Comparison of ENCODE assay signal across 8 mouse cellular contexts in the genomic region with DNA sequence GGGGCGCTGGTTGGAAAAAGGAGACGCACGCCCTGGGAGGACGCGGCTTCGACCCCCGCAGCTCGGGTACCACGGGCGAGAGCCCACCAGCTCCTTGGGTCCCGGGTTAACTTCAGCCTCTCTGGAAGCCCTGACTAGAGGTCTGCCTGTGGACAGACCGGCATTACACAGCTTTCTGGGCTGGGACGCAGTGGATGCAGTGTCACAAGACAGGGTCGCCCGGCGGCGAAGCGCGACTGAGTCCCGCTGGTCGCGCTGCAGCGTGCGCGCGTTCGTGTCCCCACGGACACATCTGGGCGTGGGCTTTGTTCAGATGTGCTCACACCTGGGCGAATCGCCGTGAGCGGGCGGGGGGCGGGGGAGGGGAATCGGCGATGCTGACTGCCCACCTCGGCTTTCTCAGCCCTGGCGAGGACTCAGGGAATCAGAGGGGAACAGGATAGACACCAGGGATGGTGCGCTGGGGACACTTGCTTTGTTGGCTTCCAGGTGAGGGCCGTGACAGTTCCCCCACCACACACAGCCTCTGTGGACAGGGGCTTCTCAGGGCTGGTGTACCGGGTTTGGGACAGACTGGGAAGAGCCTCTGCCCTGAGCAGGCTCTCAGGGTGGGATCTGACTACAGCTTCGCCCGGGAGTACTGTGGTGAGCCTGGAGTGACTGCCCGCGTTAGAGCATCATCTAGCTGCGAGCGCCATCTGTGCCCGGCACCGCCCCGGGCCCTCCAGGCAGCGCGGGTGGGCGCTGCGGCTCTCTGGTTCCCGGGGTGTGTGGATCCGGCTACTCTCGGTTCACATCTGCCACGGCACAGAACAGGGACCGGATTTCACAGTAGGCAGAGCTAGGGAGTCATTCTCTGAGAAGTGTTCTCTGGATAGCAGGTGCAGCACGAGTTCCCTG. TPM values are rescaled to one million over a fixed set of nuclear protein-coding genes. Genes with fewer than 3 reads are reported as not detected.
DNase-seq lines count a peak whose midpoint lies in the region; ATAC-seq and TF ChIP-seq lines count a peak whose summit lies in the region.

No protein-coding gene starts in this region.

- peak; percentile 39; the same call in 1 of the 2 replicates for ATAC-seq in heart, postnatal 0 days (ENCODE audit: insufficient read depth, low read depth)
- ATAC-seq in midbrain, embryonic 11.5 days (ENCODE audit: low FRiP score): peak; percentile 69
- ATAC-seq in stomach, postnatal 0 days (ENCODE audit: low FRiP score, low TSS enrichment): peak; percentile 45

- peak overlapping the region; percentile 44 for H3K4me3 ChIP-seq in thymus, adult 2 months (ENCODE audit: control insufficient read depth, insufficient read depth, low read length)
- peak overlapping the region; percentile 59 for H3K4me3 ChIP-seq in heart, postnatal 0 days (ENCODE audit: low read depth, low read length)
- peak overlapping the region; percentile 75 for H3K4me3 ChIP-seq in midbrain, embryonic 11.5 days (ENCODE audit: low read depth, low read length)
- H3K4me3 ChIP-seq in stomach, postnatal 0 days (ENCODE audit: low read depth, low read length): peak overlapping the region; percentile 53

- TF ChIP-seq CTCF in thymus, adult 2 months (IDR thresholded peaks at IDR 0.05; ENCODE audit: borderline replicate concordance, control insufficient read depth, extremely low read depth, insufficient read depth, low read length, poor library complexity): no peak
- no peak for TF ChIP-seq CTCF in heart, postnatal 0 days (IDR thresholded peaks at IDR 0.05; ENCODE audit: low read depth)
- TF ChIP-seq CTCF in stomach, postnatal 0 days (IDR thresholded peaks at IDR 0.05; ENCODE audit: low read depth): no peak

- H3K27me3 ChIP-seq in thymus, adult 2 months (ENCODE audit: control insufficient read depth, insufficient read depth, low read length): peaks cover 10% of the 10 kb centered on the region
- H3K27me3 ChIP-seq in heart, postnatal 0 days (ENCODE audit: control insufficient read depth, insufficient read depth, low read length): peaks cover 23% of the 10 kb centered on the region
- no peaks in the 10 kb centered on the region; the same call in 1 of the 2 replicates for H3K27me3 ChIP-seq in midbrain, embryonic 11.5 days (ENCODE audit: control insufficient read depth, insufficient read depth, low read length)
- H3K27me3 ChIP-seq in stomach, postnatal 0 days (ENCODE audit: control insufficient read depth, insufficient read depth, low read length): no peaks in the 10 kb centered on the region

- H3K9me3 ChIP-seq in heart, postnatal 0 days (replicated peaks; ENCODE audit: control insufficient read depth, low read length): no peaks in the 10 kb centered on the region
- no peaks in the 10 kb centered on the region for H3K9me3 ChIP-seq in midbrain, embryonic 11.5 days (ENCODE audit: control insufficient read depth, low read length)
- no peaks in the 10 kb centered on the region for H3K9me3 ChIP-seq in stomach, postnatal 0 days (ENCODE audit: control insufficient read depth, low read length)

- 0 out of 2 replicates have a peak overlapping the region, but pooled peaks have one; percentile 5 for H3K9ac ChIP-seq in heart, postnatal 0 days (replicated peaks; ENCODE audit: low read depth, low read length)
- peak overlapping the region; percentile 86 for H3K9ac ChIP-seq in midbrain, embryonic 11.5 days (ENCODE audit: low read length)
- peak overlapping the region; percentile 45 for H3K9ac ChIP-seq in stomach, postnatal 0 days (ENCODE audit: low read length)

- peak overlapping the region; percentile 92 for H3K4me2 ChIP-seq in heart, postnatal 0 days (ENCODE audit: low read depth, low read length)
- peak overlapping the region; percentile 95 for H3K4me2 ChIP-seq in midbrain, embryonic 11.5 days
- H3K4me2 ChIP-seq in stomach, postnatal 0 days (replicated peaks; ENCODE audit: low read depth): peak overlapping the region; percentile 99

- H3K4me1 ChIP-seq in thymus, adult 2 months (replicated peaks; ENCODE audit: control insufficient read depth, insufficient read depth, low read length): no peaks in the 10 kb centered on the region
- H3K4me1 ChIP-seq in heart, postnatal 0 days (ENCODE audit: control insufficient read depth, insufficient read depth): peaks cover 9% of the 10 kb centered on the region; the same call in 1 of the 2 replicates
- H3K4me1 ChIP-seq in midbrain, embryonic 11.5 days (ENCODE audit: control insufficient read depth, insufficient read depth, low read length): peaks cover 10% of the 10 kb centered on the region; the same call in 1 of the 2 replicates
- H3K4me1 ChIP-seq in stomach, postnatal 0 days (replicated peaks; ENCODE audit: control insufficient read depth, insufficient read depth): peaks cover 8% of the 10 kb centered on the region; the same call in 1 of the 2 replicates

- H3K27ac ChIP-seq in thymus, adult 2 months (ENCODE audit: control insufficient read depth, insufficient read depth, low read length): no peak overlapping the region
- no peak overlapping the region for H3K27ac ChIP-seq in heart, postnatal 0 days (ENCODE audit: low read depth)
- peak overlapping the region; percentile 89 for H3K27ac ChIP-seq in midbrain, embryonic 11.5 days (ENCODE audit: low read depth, low read length)
- H3K27ac ChIP-seq in stomach, postnatal 0 days (replicated peaks): no peak overlapping the region

- no peak for DNase-seq in thymus, adult 2 months
- DNase-seq in thymus, postnatal 14 days: no peak
- peak; percentile 36 to 54 for DNase-seq in cerebellum, postnatal 4 days (ENCODE audit: low spot score in 2 of 2)
- no peak for DNase-seq in heart, postnatal 0 days (ENCODE audit: low spot score)
- DNase-seq in left cerebral cortex, adult 9 months (ENCODE audit: low spot score in 2 of 2): peak; percentile 19 to 67
- peak; percentile 95 for DNase-seq in midbrain, embryonic 11.5 days (ENCODE audit: low spot score, missing footprints)
- DNase-seq in stomach, postnatal 0 days (ENCODE audit: low spot score): peak; percentile 30
- no peak for DNase-seq in urinary bladder, postnatal 25 days (ENCODE audit: low spot score)

- H3K36me3 ChIP-seq in thymus, adult 2 months (ENCODE audit: control insufficient read depth, insufficient read depth, low read length): no peaks in the 10 kb centered on the region
- H3K36me3 ChIP-seq in heart, postnatal 0 days (replicated peaks; ENCODE audit: control insufficient read depth, insufficient read depth, low read length): no peaks in the 10 kb centered on the region
- no peaks in the 10 kb centered on the region for H3K36me3 ChIP-seq in midbrain, embryonic 11.5 days (ENCODE audit: control insufficient read depth, insufficient read depth, low read length)
- no peaks in the 10 kb centered on the region for H3K36me3 ChIP-seq in stomach, postnatal 0 days (ENCODE audit: control insufficient read depth, insufficient read depth, low read length)

- no peak for TF ChIP-seq EP300 in heart, postnatal 0 days (IDR thresholded peaks at IDR 0.05; ENCODE audit: low read depth)
- no peak for TF ChIP-seq EP300 in stomach, postnatal 0 days (optimal IDR thresholded peaks at IDR 0.05)

- 2% methylated on average over 61 of the region's 61 CpGs for WGBS in thymus, adult 2 months
- WGBS in heart, postnatal 0 days: under 1% methylated on average over 61 of the region's 61 CpGs
- under 1% methylated on average over 61 of the region's 61 CpGs for WGBS in midbrain, embryonic 11.5 days
- under 1% methylated on average over 55 of the region's 61 CpGs for WGBS in stomach, postnatal 0 days

- TF ChIP-seq POLR2A in thymus, adult 2 months (IDR thresholded peaks at IDR 0.05; ENCODE audit: control insufficient read depth, extremely low read depth, insufficient read depth, low read length, poor library complexity): no peak

RNA-seq across cellular contexts. Expression of gene Nrcam, which starts 0.9 kb away (rescaled TPM):
- 0.40 and 0.97 TPM in 2 replicates for polyA plus RNA-seq in thymus, adult 2 months (2012; rRNA removed)
- total RNA-seq in heart, postnatal 0 days (2014; rRNA removed; ENCODE audit: low replicate concordance): 5.0 TPM in 1 of 2 replicates, not detected in the other
- 0.14 and 0.20 TPM in 2 replicates for polyA plus RNA-seq in heart, postnatal 0 days (2015; fragmentation: Nextera tagmentation; extraction: Ambion mirVana)
- polyA plus RNA-seq in midbrain, embryonic 11.5 days (2014; fragmentation: Nextera tagmentation; extraction: Ambion mirVana): 75.7 and 84.4 TPM in 2 replicates
- polyA plus RNA-seq in stomach, postnatal 0 days (2015; fragmentation: Nextera tagmentation; extraction: Ambion mirVana): 1.2 and 1.6 TPM in 2 replicates

Comparison
In these comparisons a context has a peak if more than half of its experiments do, and no peak if none do; other contexts are left out.
1. DNase-seq: peak in cerebellum, postnatal 4 days (2 of 2), left cerebral cortex, adult 9 months (2 of 2), midbrain, embryonic 11.5 days (single experiment) and stomach, postnatal 0 days (single experiment); none in thymus, adult 2 months (single experiment), thymus, postnatal 14 days (single experiment), heart, postnatal 0 days (single experiment) and urinary bladder, postnatal 25 days (single experiment).
2. H3K9ac ChIP-seq: peak in every context shown above with its lines; median percentile 86 in midbrain, embryonic 11.5 days; 45 in stomach, postnatal 0 days; 5 in heart, postnatal 0 days.
3. RNA of gene Nrcam, which starts 0.9 kb away (polyA plus RNA-seq): 75.7 to 84.4 TPM in midbrain, embryonic 11.5 days; 1.2 to 1.6 TPM in stomach, postnatal 0 days, 0.40 to 0.97 TPM in thymus, adult 2 months and 0.14 to 0.20 TPM in heart, postnatal 0 days; every median in the first group is over 10 times any median in the second.
4. Peak in every context shown above with its lines, with median percentiles within 50 percentile points of each other: H3K4me3 ChIP-seq, ATAC-seq and H3K4me2 ChIP-seq.